Mouse (Mus musculus) retina, adult 2 months (tissue): Measurements from ENCODE around the gene Dcxr.
"Not testable (repeated sequence)": the region's sequence is repeated elsewhere in the genome, so short reads cannot be mapped to it uniquely, and the experiment has no call there.

Source experiments
- DNase-seq: peaks from one replicate; pipeline ENCODE4 v3.0.0-alpha.2; 2012; ENCODE audit warnings: low read depth, low spot score

Gene Dcxr

GRCm38 (mm10) chr11:120707969-120708368 lies 19.1 kb downstream of the Dcxr start:
- no peak for DNase-seq

- DNase-seq, result no peak
Measured at GRCm38 (mm10) chr11:120707225-120707624, 19.9 kb downstream of the Dcxr start.

- DNase-seq, result no peak
Measured at GRCm38 (mm10) chr11:120706120-120706519, 21.0 kb downstream of the Dcxr start.

- DNase-seq, result no peak
Measured at GRCm38 (mm10) chr11:120704486-120705325, 22.4 kb downstream of the Dcxr start.

GRCm38 (mm10) chr11:120703696-120704454 lies 23.2 kb downstream of the Dcxr start:
- no peak for DNase-seq

GRCm38 (mm10) chr11:120697741-120698140 lies 29.3 kb downstream of the Dcxr start:
- no peak for DNase-seq

GRCm38 (mm10) chr11:120696568-120696967 lies 30.5 kb downstream of the Dcxr start:
- no peak for DNase-seq

- no peak for DNase-seq
Measured at GRCm38 (mm10) chr11:120695641-120696040, 31.4 kb downstream of the Dcxr start.

- no peak for DNase-seq
Measured at GRCm38 (mm10) chr11:120695184-120695583, 31.9 kb downstream of the Dcxr start.

- DNase-seq, result no peak
Measured at GRCm38 (mm10) chr11:120693461-120693860, 33.6 kb downstream of the Dcxr start.

- DNase-seq, result no peak
Measured at GRCm38 (mm10) chr11:120692471-120693011, 34.5 kb downstream of the Dcxr start.

GRCm38 (mm10) chr11:120689365-120689764 lies 37.7 kb downstream of the Dcxr start:
- no peak for DNase-seq

GRCm38 (mm10) chr11:120686650-120687272 lies 40.3 kb downstream of the Dcxr start:
- no peak for DNase-seq

- no peak for DNase-seq
Measured at GRCm38 (mm10) chr11:120684660-120685059, 42.4 kb downstream of the Dcxr start.

GRCm38 (mm10) chr11:120684086-120684485 lies 43.0 kb downstream of the Dcxr start:
- no peak for DNase-seq

- DNase-seq, result no peak
Measured at GRCm38 (mm10) chr11:120683536-120683935, 43.5 kb downstream of the Dcxr start.

- DNase-seq, result no peak
Measured at GRCm38 (mm10) chr11:120682683-120683082, 44.4 kb downstream of the Dcxr start.

- DNase-seq, result no peak
Measured at GRCm38 (mm10) chr11:120679909-120680308, 47.2 kb downstream of the Dcxr start.

- no peak for DNase-seq
Measured at GRCm38 (mm10) chr11:120676951-120677350, 50.1 kb downstream of the Dcxr start.

GRCm38 (mm10) chr11:120675875-120676274 lies 51.2 kb downstream of the Dcxr start:
- DNase-seq, result not testable (repeated sequence)
